Mouse (Mus musculus) cortical plate, adult 2 months (tissue): ENCODE data around the gene Hoxa13. TPM values are rescaled to one million over a fixed set of nuclear protein-coding genes. Genes with fewer than 3 reads are reported as not detected.

Source experiments
- H3K27ac ChIP-seq: fragments of 200-500 bp; 2 replicates; pipeline ENCODE4 v1.5.1; 2012; ENCODE audit warnings: low read length, control low read depth, inconsistent platforms; ENCODE audit not compliant: insufficient read depth
- H3K4me1 ChIP-seq: fragments of 200-500 bp; 2 replicates; pipeline ENCODE4 v1.6.1; 2011; ENCODE audit warnings: low read length; ENCODE audit not compliant: control insufficient read depth, insufficient read depth
- H3K4me3 ChIP-seq: fragments of 200-500 bp; 2 replicates; pipeline ENCODE4 v1.5.1; 2011; ENCODE audit warnings: mild to moderate bottlenecking, low read length, control low read depth; ENCODE audit not compliant: insufficient read depth
- CTCF ChIP-seq: fragments of 200-500 bp; IDR thresholded peaks from 2 replicates; pipeline ENCODE4 v1.5.1; 2011; ENCODE audit warnings: mild to moderate bottlenecking, control low read depth, low read length; ENCODE audit not compliant: insufficient read depth; ENCODE audit errors: extremely low read depth
- POLR2A ChIP-seq: fragments of 200-500 bp; IDR thresholded peaks from 2 replicates; pipeline ENCODE4 v1.6.1; 2011; ENCODE audit warnings: mild to moderate bottlenecking, low read length, control low read depth; ENCODE audit not compliant: insufficient read depth; ENCODE audit errors: extremely low read depth
- polyA plus RNA-seq: library from polyadenylated mRNA; depleted of rRNA; stranded (reverse); fragments of >200 nt; gene quantifications from 2 replicates; pipeline ENCODE4 v1.2.3, GENCODE M21; 2012; rRNA removed

The Hoxa13 gene
- polyA plus RNA-seq, 1 experiment, result not detected

- TF ChIP-seq POLR2A (no peak), CTCF (no peak)
- no peak overlapping the region for H3K27ac ChIP-seq
Observed at GRCm38 (mm10) chr6:52208868-52209684, 51.6 kb downstream of the Hoxa13 start.

GRCm38 (mm10) chr6:52208072-52208867 lies 52.4 kb downstream of the Hoxa13 start, which contains the start of gene Hoxa6:
Gene Hoxa6 (minus strand): TSS chr6:52208722.
- Histone ChIP-seq H3K4me1 (no peaks in the 10 kb centered on the region), H3K27ac (no peak within 1 kb of the TSS), H3K4me3 (no peak within 1 kb of the TSS)
- no peak for TF ChIP-seq CTCF
- no peak for TF ChIP-seq POLR2A

More at GRCm38 (mm10) chr6:52208868-52209684, 51.6 kb downstream of the Hoxa13 start:
- no peak overlapping the region for H3K4me3 ChIP-seq
- H3K4me1 ChIP-seq, result no peaks in the 10 kb centered on the region

Other genes starting within 250 kb of the Hoxa13 start
- 10.3 and 10.9 TPM in 2 replicates for gene Skap2, start 248.3 kb downstream of the Hoxa13 start, polyA plus RNA-seq
- gene Hoxa1, start 102.6 kb downstream of the Hoxa13 start, polyA plus RNA-seq, result not detected in 2 replicates
- gene Hoxa2, start 96.0 kb downstream of the Hoxa13 start, polyA plus RNA-seq, result not detected in 2 replicates
- gene 5730596B20Rik, start 83.4 kb downstream of the Hoxa13 start, polyA plus RNA-seq, result not detected in 2 replicates
- not detected in 2 replicates for gene Hoxa4, start 69.1 kb downstream of the Hoxa13 start, polyA plus RNA-seq
- not detected in 2 replicates for gene Hoxa5, start 56.3 kb downstream of the Hoxa13 start, polyA plus RNA-seq
- gene Hoxa6, start 52.2 kb downstream of the Hoxa13 start, polyA plus RNA-seq, result not detected in 2 replicates
- not detected in 2 replicates for gene Hoxa3, start 47.5 kb downstream of the Hoxa13 start, polyA plus RNA-seq
- gene Gm28308, start 47.5 kb downstream of the Hoxa13 start, polyA plus RNA-seq, result not detected in 2 replicates
- 0.04 TPM in 1 of 2 replicates, not detected in the other for gene Hoxa7, start 39.0 kb downstream of the Hoxa13 start, polyA plus RNA-seq
- gene Hoxa9, start 29.8 kb downstream of the Hoxa13 start, polyA plus RNA-seq, result not detected in 2 replicates
- gene Hoxa10, start 20.0 kb downstream of the Hoxa13 start, polyA plus RNA-seq, result not detected in 2 replicates
- gene Hoxa11, start 15.1 kb downstream of the Hoxa13 start, polyA plus RNA-seq, result not detected in 2 replicates
- gene Evx1, start 52.6 kb upstream of the Hoxa13 start, polyA plus RNA-seq, result not detected in 2 replicates